Mouse (Mus musculus) lung, embryonic 14.5 days (tissue): ENCODE measurements at regions not wholly inside any gene's neighbourhood (a gene's known extent, or its start where the extent isn't known, plus 50 kb on each side); places are given as distances from the start of the nearest gene placed in this dataset.

Experiments
- ATAC-seq: fragments of 200-750 bp; cut with Nextera tagmentation; 2 replicates; pipeline ENCODE4 v1.8.0; 2017; ENCODE audit warnings: mild to moderate bottlenecking, moderate TSS enrichment, moderate library complexity; ENCODE audit not compliant: insufficient read depth
- DNase-seq: peaks from one replicate; pipeline ENCODE4 v3.0.0-alpha.2; 2015
- H3K27ac ChIP-seq: fragments of 300-500 bp; sonication (generic); 2 replicates; pipeline ENCODE4 v1.5.1; 2014; ENCODE audit warnings: low read depth, mild to moderate bottlenecking, moderate library complexity
- H3K27me3 ChIP-seq: fragments of 300-500 bp; sonication (generic); 2 replicates; pipeline ENCODE4 v1.6.1; 2014; ENCODE audit warnings: low read length, control low read depth; ENCODE audit not compliant: insufficient read depth
- H3K36me3 ChIP-seq: fragments of 300-500 bp; sonication (generic); 2 replicates; pipeline ENCODE4 v1.6.1; 2014; ENCODE audit warnings: control low read depth; ENCODE audit not compliant: insufficient read depth
- H3K4me1 ChIP-seq: fragments of 300-500 bp; sonication (generic); 2 replicates; pipeline ENCODE4 v1.6.1; 2014; ENCODE audit warnings: antibody characterized with exemption, control low read depth; ENCODE audit not compliant: insufficient read depth
- H3K4me2 ChIP-seq: fragments of 300-500 bp; sonication (generic); 2 replicates; pipeline ENCODE4 v1.6.1; 2014; ENCODE audit warnings: mild to moderate bottlenecking
- H3K4me3 ChIP-seq: fragments of 300-500 bp; sonication (generic); 2 replicates; pipeline ENCODE4 v1.5.1; 2014; ENCODE audit warnings: low read depth, low read length
- H3K9ac ChIP-seq: fragments of 300-500 bp; sonication (generic); 2 replicates; pipeline ENCODE4 v1.6.1; 2014
- H3K9me3 ChIP-seq: fragments of 300-500 bp; sonication (generic); 2 replicates; pipeline ENCODE4 v1.6.1; 2016; ENCODE audit warnings: low read depth, low read length, control low read depth
- CTCF ChIP-seq: IDR thresholded peaks from 2 replicates; pipeline ENCODE4 v1.5.1; 2016; ENCODE audit warnings: antibody characterized with exemption, low read depth
- WGBS: fragments of 180-500 bp; shearing (Covaris S2); extraction: QIAGEN DNeasy Blood & Tissue Kit; methylation state at CpG from one replicate; pipeline ENCODE4 v1.1.7; 2014; 5-methylcytosine and 5-hydroxymethylcytosine counted together

- ATAC-seq: no peak
- Histone ChIP-seq H3K27ac (no peak overlapping the region), H3K9me3 (no peaks in the 10 kb centered on the region), H3K36me3 (no peaks in the 10 kb centered on the region), H3K4me2 (no peak overlapping the region), H3K4me1 (no peaks in the 10 kb centered on the region), H3K9ac (no peak overlapping the region), H3K4me3 (no peak overlapping the region), H3K27me3 (no peaks in the 10 kb centered on the region)
- TF ChIP-seq CTCF: no peak
- DNase-seq: no peak
- WGBS: 50% methylated on average over 5 of the region's 5 CpGs
These were observed 89.4 kb upstream of the Arid2 start for GRCm38 (mm10) chr15:96197932-96198331.

- no peak for TF ChIP-seq CTCF
- Histone ChIP-seq H3K27ac (no peak overlapping the region), H3K4me2 (no peak overlapping the region), H3K4me3 (no peak overlapping the region), H3K9ac (no peak overlapping the region), H3K4me1 (no peaks in the 10 kb centered on the region), H3K36me3 (no peaks in the 10 kb centered on the region), H3K9me3 (no peaks in the 10 kb centered on the region), H3K27me3 (no peaks in the 10 kb centered on the region)
- WGBS: 66% methylated on average over 3 of the region's 3 CpGs
- no peak for DNase-seq
- ATAC-seq: no peak
These were observed 86.0 kb upstream of the Arid2 start for GRCm38 (mm10) chr15:96201273-96201672.

GRCm38 (mm10) chr15:96201701-96202460 is 85.4 kb upstream of the Arid2 start:
- no peaks in the 10 kb centered on the region for H3K36me3 ChIP-seq
- no peaks in the 10 kb centered on the region for H3K27me3 ChIP-seq
- no peaks in the 10 kb centered on the region for H3K9me3 ChIP-seq
- DNase-seq: no peak
- no peaks in the 10 kb centered on the region for H3K4me1 ChIP-seq
- no peak for TF ChIP-seq CTCF
- WGBS: 87% methylated on average over 10 of the region's 10 CpGs
- H3K4me3 ChIP-seq: no peak overlapping the region
- no peak overlapping the region for H3K27ac ChIP-seq
- no peak overlapping the region for H3K9ac ChIP-seq
- no peak overlapping the region for H3K4me2 ChIP-seq
- ATAC-seq: no peak

GRCm38 (mm10) chr15:96204187-96204586 is 83.1 kb upstream of the Arid2 start:
- no peak for TF ChIP-seq CTCF
- WGBS: 89% methylated on average over 5 of the region's 5 CpGs

GRCm38 (mm10) chr15:96204623-96205022 is 82.7 kb upstream of the Arid2 start:
- 75% methylated on average over 5 of the region's 5 CpGs for WGBS
- TF ChIP-seq CTCF: no peak
- H3K27me3 ChIP-seq: no peaks in the 10 kb centered on the region
- H3K4me2 ChIP-seq: no peak overlapping the region
- no peak overlapping the region for H3K4me3 ChIP-seq
- no peak for ATAC-seq
- no peak overlapping the region for H3K9ac ChIP-seq
- H3K9me3 ChIP-seq: no peaks in the 10 kb centered on the region
- H3K36me3 ChIP-seq: no peaks in the 10 kb centered on the region
- H3K27ac ChIP-seq: no peak overlapping the region
- no peaks in the 10 kb centered on the region for H3K4me1 ChIP-seq
- DNase-seq: no peak

More at GRCm38 (mm10) chr15:96204187-96204586, 83.1 kb upstream of the Arid2 start:
- Histone ChIP-seq H3K9ac (no peak overlapping the region), H3K4me1 (no peaks in the 10 kb centered on the region), H3K4me2 (no peak overlapping the region), H3K9me3 (no peaks in the 10 kb centered on the region), H3K36me3 (no peaks in the 10 kb centered on the region), H3K27ac (no peak overlapping the region), H3K4me3 (no peak overlapping the region), H3K27me3 (no peaks in the 10 kb centered on the region)
- ATAC-seq (no peak), DNase-seq (no peak)

GRCm38 (mm10) chr15:96210721-96211400 is 76.5 kb upstream of the Arid2 start:
- 81% methylated on average over 11 of the region's 11 CpGs for whole genome bisulfite sequencing

GRCm38 (mm10) chr15:96213541-96214312 is 73.6 kb upstream of the Arid2 start:
- Histone ChIP-seq H3K36me3 (no peaks in the 10 kb centered on the region), H3K27me3 (no peaks in the 10 kb centered on the region), H3K9ac (no peak overlapping the region), H3K4me3 (no peak overlapping the region), H3K4me2 (no peak overlapping the region), H3K27ac (no peak overlapping the region), H3K4me1 (no peaks in the 10 kb centered on the region), H3K9me3 (no peaks in the 10 kb centered on the region)
- no peak for ATAC-seq
- TF ChIP-seq CTCF: no peak
- WGBS: 85% methylated on average over 24 of the region's 24 CpGs
- no peak for DNase-seq

More at GRCm38 (mm10) chr15:96210721-96211400, 76.5 kb upstream of the Arid2 start:
- Histone ChIP-seq H3K27me3 (no peaks in the 10 kb centered on the region), H3K4me2 (no peak overlapping the region), H3K9ac (no peak overlapping the region), H3K4me1 (no peaks in the 10 kb centered on the region), H3K27ac (no peak overlapping the region), H3K4me3 (no peak overlapping the region), H3K9me3 (no peaks in the 10 kb centered on the region), H3K36me3 (no peaks in the 10 kb centered on the region)
- no peak for TF ChIP-seq CTCF
- no peak for DNase-seq
- ATAC-seq: no peak
